Mouse (Mus musculus): ENCODE measurements at regions not wholly inside any gene's neighbourhood (a gene's known extent, or its start where the extent isn't known, plus 50 kb on each side); places are given as distances from the start of the nearest gene placed in this dataset.

- 71% methylated on average over 1 of the region's 1 CpGs for WGBS
- Histone ChIP-seq H3K27ac (replicated peaks; ENCODE audit: low read depth, low read length) (no peak overlapping the region), H3K9me3 (ENCODE audit: control insufficient read depth, low read length) (no peaks in the 10 kb centered on the region), H3K4me2 (replicated peaks; ENCODE audit: low read depth, low read length, severe bottlenecking) (no peak overlapping the region), H3K4me1 (ENCODE audit: control insufficient read depth, insufficient read depth, low read length) (0 out of 2 replicates have a peak, but pooled peaks cover 2% of the 10 kb centered on the region), H3K36me3 (ENCODE audit: control insufficient read depth, insufficient read depth, low read length) (no peaks in the 10 kb centered on the region), H3K27me3 (ENCODE audit: control insufficient read depth, insufficient read depth, low read length) (no peaks in the 10 kb centered on the region), H3K4me3 (replicated peaks; ENCODE audit: low read length) (no peak overlapping the region), H3K9ac (ENCODE audit: low read depth, low read length, severe bottlenecking) (no peak overlapping the region)
- TF ChIP-seq POLR2A (IDR thresholded peaks at IDR 0.05; ENCODE audit: borderline replicate concordance, extremely low read depth, insufficient read depth, insufficient read length) = no peak
- no peak for DNase-seq (ENCODE audit: low spot score)
- no peak for ATAC-seq (ENCODE audit: low FRiP score, low read depth)
These were observed 244.6 kb downstream of the Hace1 start for GRCm38 (mm10) chr10:45822251-45822650.

GRCm38 (mm10) chr10:45823612-45824011 is 246.0 kb downstream of the Hace1 start:
- 83% methylated on average over 2 of the region's 2 CpGs for WGBS
- TF ChIP-seq POLR2A (IDR thresholded peaks at IDR 0.05; ENCODE audit: borderline replicate concordance, extremely low read depth, insufficient read depth, insufficient read length) = no peak
- 0 out of 2 replicates have a peak, but pooled peaks cover 2% of the 10 kb centered on the region for H3K4me1 ChIP-seq (ENCODE audit: control insufficient read depth, insufficient read depth, low read length)
- H3K27ac ChIP-seq (replicated peaks; ENCODE audit: low read depth, low read length) = no peak overlapping the region
- no peaks in the 10 kb centered on the region for H3K36me3 ChIP-seq (ENCODE audit: control insufficient read depth, insufficient read depth, low read length)
- ATAC-seq (ENCODE audit: low FRiP score, low read depth) (no peak), DNase-seq (ENCODE audit: low spot score) (no peak)
- no peak overlapping the region for H3K4me2 ChIP-seq (replicated peaks; ENCODE audit: low read depth, low read length, severe bottlenecking)
- no peak overlapping the region for H3K9ac ChIP-seq (ENCODE audit: low read depth, low read length, severe bottlenecking)
- H3K27me3 ChIP-seq (ENCODE audit: control insufficient read depth, insufficient read depth, low read length) = no peaks in the 10 kb centered on the region
- H3K9me3 ChIP-seq (ENCODE audit: control insufficient read depth, low read length) = no peaks in the 10 kb centered on the region
- no peak overlapping the region for H3K4me3 ChIP-seq (replicated peaks; ENCODE audit: low read length)

GRCm38 (mm10) chr10:45848654-45849053 is 271.0 kb downstream of the Hace1 start:
- WGBS = 91% methylated on average over 2 of the region's 2 CpGs
- Histone ChIP-seq H3K4me1 (ENCODE audit: control insufficient read depth, insufficient read depth, low read length) (no peaks in the 10 kb centered on the region), H3K27me3 (ENCODE audit: control insufficient read depth, insufficient read depth, low read length) (no peaks in the 10 kb centered on the region), H3K9me3 (ENCODE audit: control insufficient read depth, low read length) (no peaks in the 10 kb centered on the region), H3K27ac (replicated peaks; ENCODE audit: low read depth, low read length) (no peak overlapping the region), H3K4me3 (replicated peaks; ENCODE audit: low read length) (no peak overlapping the region), H3K9ac (ENCODE audit: low read depth, low read length, severe bottlenecking) (no peak overlapping the region), H3K36me3 (ENCODE audit: control insufficient read depth, insufficient read depth, low read length) (no peaks in the 10 kb centered on the region), H3K4me2 (replicated peaks; ENCODE audit: low read depth, low read length, severe bottlenecking) (no peak overlapping the region)
- no peak for TF ChIP-seq POLR2A (IDR thresholded peaks at IDR 0.05; ENCODE audit: borderline replicate concordance, extremely low read depth, insufficient read depth, insufficient read length)
- DNase-seq (ENCODE audit: low spot score) = no peak
- no peak for ATAC-seq (ENCODE audit: low FRiP score, low read depth)

DNA sequence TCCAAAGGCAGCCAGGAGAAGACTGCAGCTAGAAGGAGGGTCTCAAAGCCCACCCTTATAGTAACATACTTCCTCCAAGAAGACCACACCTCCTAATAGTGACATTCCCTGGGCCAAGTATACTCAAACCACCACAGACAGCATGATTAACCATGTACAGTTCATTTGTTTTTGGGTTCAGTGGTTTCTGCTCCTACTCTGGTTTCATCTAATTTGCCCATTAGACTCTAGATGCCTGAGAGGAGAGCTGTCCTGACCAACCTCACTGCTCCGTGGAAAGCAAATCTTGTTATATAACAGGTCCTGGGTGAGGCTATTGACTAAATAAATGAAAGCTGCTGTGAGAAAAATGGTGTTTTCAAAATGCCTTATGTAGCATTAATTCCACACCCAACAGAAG is 272.2 kb downstream of the Hace1 start:
- no peaks in the 10 kb centered on the region for H3K9me3 ChIP-seq (ENCODE audit: control insufficient read depth, low read length)
- 71% methylated on average over 1 of the region's 1 CpGs for WGBS
- H3K27ac ChIP-seq (replicated peaks; ENCODE audit: low read depth, low read length) = no peak overlapping the region
- no peaks in the 10 kb centered on the region for H3K36me3 ChIP-seq (ENCODE audit: control insufficient read depth, insufficient read depth, low read length)
- TF ChIP-seq POLR2A (IDR thresholded peaks at IDR 0.05; ENCODE audit: borderline replicate concordance, extremely low read depth, insufficient read depth, insufficient read length) = no peak
- H3K27me3 ChIP-seq (ENCODE audit: control insufficient read depth, insufficient read depth, low read length) = no peaks in the 10 kb centered on the region
- ATAC-seq (ENCODE audit: low FRiP score, low read depth) = no peak
- H3K4me3 ChIP-seq (replicated peaks; ENCODE audit: low read length) = no peak overlapping the region
- H3K4me1 ChIP-seq (ENCODE audit: control insufficient read depth, insufficient read depth, low read length) = no peaks in the 10 kb centered on the region
- no peak overlapping the region for H3K9ac ChIP-seq (ENCODE audit: low read depth, low read length, severe bottlenecking)
- no peak for DNase-seq (ENCODE audit: low spot score)
- H3K4me2 ChIP-seq (replicated peaks; ENCODE audit: low read depth, low read length, severe bottlenecking) = no peak overlapping the region

DNA sequence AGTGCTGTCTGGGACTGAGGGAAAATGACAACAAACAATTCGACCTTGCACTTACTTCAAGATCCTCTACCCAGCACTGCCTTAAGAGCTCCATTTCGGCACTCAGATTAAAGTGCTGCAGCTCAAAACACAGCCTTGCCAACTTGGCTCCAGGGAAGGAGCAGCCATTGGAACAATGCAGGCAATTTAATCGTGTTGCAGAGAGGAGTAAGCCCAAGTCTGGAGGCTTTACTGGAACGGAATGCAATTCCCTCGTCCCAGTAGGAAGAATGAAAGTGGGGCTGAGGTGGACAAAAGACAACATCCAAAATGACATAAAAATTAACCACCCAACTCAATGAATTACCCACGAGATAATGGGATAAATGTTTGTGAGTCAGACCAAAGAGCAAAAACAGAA is 273.0 kb downstream of the Hace1 start:
- WGBS = 50% methylated on average over 6 of the region's 6 CpGs
- ATAC-seq (ENCODE audit: low FRiP score, low read depth) (no peak), DNase-seq (ENCODE audit: low spot score) (no peak)
- no peak for TF ChIP-seq POLR2A (IDR thresholded peaks at IDR 0.05; ENCODE audit: borderline replicate concordance, extremely low read depth, insufficient read depth, insufficient read length)
- H3K4me2 ChIP-seq (replicated peaks; ENCODE audit: low read depth, low read length, severe bottlenecking) = no peak overlapping the region
- H3K27me3 ChIP-seq (ENCODE audit: control insufficient read depth, insufficient read depth, low read length) = no peaks in the 10 kb centered on the region
- no peaks in the 10 kb centered on the region for H3K9me3 ChIP-seq (ENCODE audit: control insufficient read depth, low read length)
- no peak overlapping the region for H3K4me3 ChIP-seq (replicated peaks; ENCODE audit: low read length)
- H3K27ac ChIP-seq (replicated peaks; ENCODE audit: low read depth, low read length) = no peak overlapping the region
- H3K36me3 ChIP-seq (ENCODE audit: control insufficient read depth, insufficient read depth, low read length) = no peaks in the 10 kb centered on the region
- no peaks in the 10 kb centered on the region for H3K4me1 ChIP-seq (ENCODE audit: control insufficient read depth, insufficient read depth, low read length)
- no peak overlapping the region for H3K9ac ChIP-seq (ENCODE audit: low read depth, low read length, severe bottlenecking)

DNA sequence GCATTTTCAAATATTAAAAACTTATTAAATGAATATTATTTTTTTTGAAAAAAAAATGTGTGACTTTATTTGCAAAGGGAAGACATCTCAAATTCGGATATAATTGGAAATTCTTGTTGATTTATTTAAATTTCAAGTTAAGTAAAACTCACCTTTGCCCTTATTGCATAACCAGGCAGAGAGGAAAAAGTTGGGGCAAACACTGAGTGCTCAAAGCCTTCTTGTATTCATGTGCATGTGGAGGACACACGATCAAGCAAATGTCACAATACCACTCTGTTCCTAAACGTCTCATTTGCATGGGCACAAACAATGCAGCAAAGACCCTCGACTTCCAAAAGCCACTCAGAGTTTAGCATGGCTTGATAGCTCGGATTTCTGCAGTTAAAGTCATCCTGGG is 275.1 kb downstream of the Hace1 start:
- no peak overlapping the region for H3K9ac ChIP-seq (ENCODE audit: low read depth, low read length, severe bottlenecking)
- H3K4me2 ChIP-seq (replicated peaks; ENCODE audit: low read depth, low read length, severe bottlenecking) = no peak overlapping the region
- no peaks in the 10 kb centered on the region for H3K9me3 ChIP-seq (ENCODE audit: control insufficient read depth, low read length)
- no peaks in the 10 kb centered on the region for H3K4me1 ChIP-seq (ENCODE audit: control insufficient read depth, insufficient read depth, low read length)
- 75% methylated on average over 5 of the region's 5 CpGs for WGBS
- H3K27me3 ChIP-seq (ENCODE audit: control insufficient read depth, insufficient read depth, low read length) = no peaks in the 10 kb centered on the region
- TF ChIP-seq POLR2A (IDR thresholded peaks at IDR 0.05; ENCODE audit: borderline replicate concordance, extremely low read depth, insufficient read depth, insufficient read length) = no peak
- no peak overlapping the region for H3K4me3 ChIP-seq (replicated peaks; ENCODE audit: low read length)
- no peak for DNase-seq (ENCODE audit: low spot score)
- ATAC-seq (ENCODE audit: low FRiP score, low read depth) = no peak
- no peaks in the 10 kb centered on the region for H3K36me3 ChIP-seq (ENCODE audit: control insufficient read depth, insufficient read depth, low read length)
- H3K27ac ChIP-seq (replicated peaks; ENCODE audit: low read depth, low read length) = no peak overlapping the region
